ENCODE assay signal across 19 mouse cellular contexts in genomic region chr5:105917398-105917797, GRCm38 (mm10). TPM values are rescaled to one million over a fixed set of nuclear protein-coding genes. Genes with fewer than 3 reads are reported as not detected.
DNase-seq lines count a peak whose midpoint lies in the region; ATAC-seq and TF ChIP-seq lines count a peak whose summit lies in the region.
"Had no signal": no experiment of that assay in that cellular context is flagged by ENCODE, and none has a peak within 500 bp of the region (broad histone marks: within the 10 kb centered on the region; RNA-seq: fewer than 3 reads in every experiment).

No protein-coding gene starts in this region.

- H3K4me1 ChIP-seq in heart, embryonic 16.5 days (ENCODE audit: control insufficient read depth, insufficient read depth, low read length) = 0 out of 2 replicates have a peak, but pooled peaks cover 2% of the 10 kb centered on the region
- H3K4me1 ChIP-seq in heart, postnatal 0 days (ENCODE audit: control insufficient read depth, insufficient read depth) = no peaks in the 10 kb centered on the region

- H3K27me3 ChIP-seq in heart, embryonic 16.5 days (ENCODE audit: control insufficient read depth, insufficient read depth, low read length) = no peaks in the 10 kb centered on the region
- H3K27me3 ChIP-seq in heart, postnatal 0 days (ENCODE audit: control insufficient read depth, insufficient read depth, low read length) = no peaks in the 10 kb centered on the region
- H3K27me3 ChIP-seq: CH12.LX, Patski had no signal

- 61% methylated on average over 3 of the region's 3 CpGs for WGBS in heart, embryonic 16.5 days
- 53% methylated on average over 3 of the region's 3 CpGs for WGBS in heart, postnatal 0 days

- peak; percentile 80 for ATAC-seq in heart, embryonic 16.5 days (replicated peaks; ENCODE audit: extremely low read depth, insufficient read depth, low FRiP score)
- ATAC-seq in heart, postnatal 0 days (ENCODE audit: insufficient read depth, low read depth) = peak; percentile 63; the same call in 1 of the 2 replicates
- ATAC-seq: activated CD4-positive, CD25-positive, alpha-beta regulatory T cell, adult 4 months; CD4-positive, CD25-positive, alpha-beta regulatory T cell, adult 4 months; Patski had no signal

- TF ChIP-seq EP300 in heart, postnatal 0 days (IDR thresholded peaks at IDR 0.05; ENCODE audit: low read depth) = no peak

- H3K9ac ChIP-seq in heart, embryonic 16.5 days (ENCODE audit: low read length) = no peak overlapping the region
- no peak overlapping the region for H3K9ac ChIP-seq in heart, postnatal 0 days (replicated peaks; ENCODE audit: low read depth, low read length)

- peaks cover 31% of the 10 kb centered on the region for H3K36me3 ChIP-seq in heart, embryonic 16.5 days (ENCODE audit: control insufficient read depth, insufficient read depth)
- peaks cover 52% of the 10 kb centered on the region for H3K36me3 ChIP-seq in heart, postnatal 0 days (replicated peaks; ENCODE audit: control insufficient read depth, insufficient read depth, low read length)

- H3K9me3 ChIP-seq in heart, embryonic 16.5 days (replicated peaks; ENCODE audit: control insufficient read depth, low read length) = peaks cover 6% of the 10 kb centered on the region; the same call in 1 of the 2 replicates
- H3K9me3 ChIP-seq in heart, postnatal 0 days (replicated peaks; ENCODE audit: control insufficient read depth, low read length) = no peaks in the 10 kb centered on the region
- H3K9me3 ChIP-seq: G1E had no signal

- no peak for TF ChIP-seq CTCF in heart, postnatal 0 days (IDR thresholded peaks at IDR 0.05; ENCODE audit: low read depth)

- H3K4me2 ChIP-seq in heart, embryonic 16.5 days (ENCODE audit: low read depth, low read length) = no peak overlapping the region
- no peak overlapping the region for H3K4me2 ChIP-seq in heart, postnatal 0 days (ENCODE audit: low read depth, low read length)

- no peak for DNase-seq in heart, adult 11 months
- DNase-seq in heart, postnatal 0 days (ENCODE audit: low spot score) = no peak
- DNase-seq in heart, adult 8-10 months (ENCODE audit: low spot score) = no peak
- DNase-seq: adrenal gland, adult 2 months; adrenal gland, adult 8-10 months; adrenal gland, postnatal 10 days; adrenal gland, postnatal 14 days; adrenal gland, postnatal 25 days; adrenal gland, postnatal 36 days; B cell, adult 2 months; cerebellum, adult 11 months; cerebellum, adult 11-12 months; cerebellum, adult 18-20 months had no signal

- no peak overlapping the region for H3K4me3 ChIP-seq in heart, embryonic 16.5 days (ENCODE audit: low read length)
- no peak overlapping the region for H3K4me3 ChIP-seq in heart, postnatal 0 days (ENCODE audit: low read depth, low read length)

- H3K27ac ChIP-seq in heart, embryonic 16.5 days (ENCODE audit: low read length) = no peak overlapping the region
- H3K27ac ChIP-seq in heart, postnatal 0 days (ENCODE audit: low read depth) = no peak overlapping the region

RNA-seq across cellular contexts. Expression of gene Zfp326, which starts 41.0 kb away (rescaled TPM):
- 21.5 and 24.8 TPM in 2 replicates for polyA plus RNA-seq in heart, embryonic 16.5 days (2015; fragmentation: Nextera tagmentation; extraction: Ambion mirVana)
- total RNA-seq in heart, postnatal 0 days (2014; rRNA removed; ENCODE audit: low replicate concordance) = 1.8 and 14.6 TPM in 2 replicates
- 24.5 and 26.7 TPM in 2 replicates for polyA plus RNA-seq in heart, postnatal 0 days (2015; fragmentation: Nextera tagmentation; extraction: Ambion mirVana)
- 10 to 100 TPM in 3 of 4 experiments, 1 to 10 TPM in 1; 10.0 to 15.6 (median 11.0) TPM for total RNA-seq in heart, adult 8-10 months (2022)
